Mouse (Mus musculus): ENCODE measurements at regions not wholly inside any gene's neighbourhood (a gene's known extent, or its start where the extent isn't known, plus 50 kb on each side); places are given as distances from the start of the nearest gene placed in this dataset.
A peak's percentile ranks its signal among the peaks of the same experiment; 100 is the strongest.

DNA sequence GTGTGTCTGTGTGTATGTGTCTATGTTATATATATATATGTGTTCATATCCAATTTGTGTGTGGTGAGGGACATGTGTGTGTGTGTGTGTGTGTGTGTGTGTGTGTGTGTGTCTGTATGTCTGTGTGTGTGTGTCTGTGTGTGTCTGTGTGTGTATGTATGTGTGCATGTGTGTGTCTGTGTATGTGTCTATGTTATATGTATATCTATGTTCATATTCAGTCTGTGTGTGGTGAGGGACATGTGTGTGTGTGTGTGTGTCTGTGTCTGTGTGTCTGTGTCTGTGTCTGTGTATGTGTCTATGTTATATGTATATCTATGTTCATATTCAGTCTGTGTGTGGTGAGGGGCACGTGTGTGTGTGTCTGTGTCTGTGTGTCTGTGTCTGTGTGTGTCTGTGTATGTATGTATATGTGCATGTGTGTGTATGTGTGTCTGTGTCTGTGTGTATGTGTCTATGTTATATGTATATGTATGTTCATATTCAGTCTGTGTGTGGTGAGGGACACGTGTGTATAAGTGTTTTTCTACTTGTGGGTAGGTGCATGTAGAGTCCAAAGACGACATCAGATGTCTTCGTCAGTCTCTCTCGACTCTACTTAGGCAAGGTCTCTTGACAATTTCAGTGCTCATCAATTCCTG lies 370.5 kb upstream of the Slc7a11 start:
- DNase-seq (ENCODE audit: low spot score): no peak

DNA sequence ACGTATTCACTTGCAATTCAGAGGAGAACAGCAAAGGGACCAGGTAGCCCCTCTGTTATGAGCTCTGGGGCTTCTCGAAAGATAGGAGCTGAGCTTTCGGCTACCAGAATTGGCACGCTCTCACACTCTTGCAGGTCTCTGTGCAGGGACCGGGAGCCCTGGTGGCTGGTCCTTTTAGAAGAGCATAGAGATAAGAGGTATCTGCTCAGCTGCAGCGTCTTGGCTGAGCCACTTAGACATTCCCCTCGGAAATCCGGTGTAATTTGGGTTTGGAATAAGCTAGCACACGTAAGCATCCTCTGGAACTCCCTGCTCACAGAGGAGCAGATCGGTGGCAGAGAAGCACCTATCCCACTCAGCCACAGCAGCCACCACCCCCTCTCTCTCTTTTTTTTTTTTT lies 372.3 kb upstream of the Slc7a11 start:
- no peak for DNase-seq (ENCODE audit: low spot score)

- no peak for DNase-seq (ENCODE audit: low spot score)
Observed at GRCm38 (mm10) chr3:50816479-50816878, 373.1 kb upstream of the Slc7a11 start.

DNA sequence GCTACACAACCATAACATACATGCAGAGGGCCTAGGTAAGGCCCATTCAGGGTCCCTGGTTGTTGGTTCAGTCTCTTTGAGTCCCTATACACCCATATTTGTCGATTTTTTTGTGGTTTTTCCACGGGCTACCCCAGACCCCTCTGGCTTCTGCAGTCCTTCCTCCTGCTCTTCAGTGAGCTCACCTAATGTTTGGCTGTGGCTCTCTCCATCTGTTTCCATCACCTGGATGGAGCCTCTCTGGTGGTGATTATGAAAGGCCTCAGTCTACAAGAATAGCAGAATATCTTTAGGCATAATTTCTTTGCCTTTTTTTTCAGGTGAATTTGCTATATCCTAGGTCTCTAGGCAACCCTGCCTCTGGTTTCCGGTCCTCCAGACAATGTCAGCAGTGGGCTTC lies 373.9 kb upstream of the Slc7a11 start:
- DNase-seq (ENCODE audit: low spot score): no peak

- DNase-seq (ENCODE audit: low spot score): no peak
Observed at GRCm38 (mm10) chr3:50820776-50821175, 377.4 kb upstream of the Slc7a11 start.

DNA sequence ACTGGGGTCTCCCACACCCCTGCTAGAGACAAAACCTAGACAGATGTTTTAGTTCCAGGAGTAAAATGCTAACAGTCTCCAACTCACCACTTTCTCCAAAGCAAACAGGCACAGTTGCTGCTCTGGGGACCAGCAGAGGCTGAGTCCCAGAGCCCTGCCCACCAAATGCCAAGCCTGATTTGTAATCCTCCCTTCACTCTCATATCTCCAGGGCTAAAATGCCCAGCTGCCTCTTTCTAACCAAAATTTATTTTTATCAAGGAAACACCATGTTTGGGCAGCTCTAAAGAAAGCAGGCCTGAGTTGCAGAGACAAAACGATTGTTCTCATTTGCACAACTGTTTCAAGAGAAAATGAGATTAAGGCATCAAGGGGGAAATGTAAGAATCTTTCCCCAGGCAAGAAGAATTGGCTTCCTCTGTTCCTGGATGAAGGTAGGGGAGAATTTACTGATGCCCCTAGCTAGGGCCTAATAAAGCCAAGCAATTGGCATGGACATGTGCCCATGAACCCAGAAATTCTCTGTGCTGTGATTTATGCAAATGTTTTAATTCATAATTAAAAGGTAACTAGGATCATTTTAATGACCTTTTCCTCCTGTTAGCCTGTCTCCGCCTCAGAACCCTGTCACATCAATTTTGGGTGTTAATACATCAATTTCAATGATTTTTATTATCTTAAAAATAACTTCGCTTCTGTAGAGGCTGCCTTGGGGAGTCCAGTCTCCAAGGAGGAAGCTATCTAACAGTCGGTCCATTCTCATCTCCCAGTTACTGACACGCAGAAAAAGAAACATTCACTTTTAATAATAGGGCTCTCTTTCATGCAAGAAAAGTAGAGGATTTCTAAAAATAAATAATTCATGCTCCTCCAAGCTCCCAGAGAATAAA lies 382.4 kb upstream of the Slc7a11 start:
- DNase-seq (ENCODE audit: low spot score): no peak

- DNase-seq (ENCODE audit: low spot score): no peak
Observed at GRCm38 (mm10) chr3:50826424-50826819, 383.0 kb upstream of the Slc7a11 start.

- DNase-seq (ENCODE audit: low spot score): no peak
Observed at GRCm38 (mm10) chr3:50829211-50829610, 385.8 kb upstream of the Slc7a11 start.

DNA sequence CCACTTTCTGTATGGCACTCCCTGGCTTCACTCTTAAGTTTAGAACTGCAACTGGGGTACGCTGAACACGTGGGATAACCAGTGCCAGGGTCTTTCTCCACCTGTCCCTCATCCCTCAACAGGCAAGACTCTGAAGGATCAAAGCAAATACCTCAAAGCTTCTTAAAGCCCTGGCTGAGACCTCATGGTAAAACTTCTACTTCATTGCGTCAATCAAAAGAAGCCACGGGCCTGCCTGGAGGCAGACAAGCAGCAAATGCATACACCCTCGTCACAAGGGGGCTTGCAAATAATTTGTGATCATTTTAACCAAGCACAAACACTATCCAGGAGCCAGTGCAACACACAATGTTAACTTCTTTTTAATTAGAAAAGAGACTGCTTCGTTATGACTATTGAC lies 387.0 kb upstream of the Slc7a11 start:
- DNase-seq (ENCODE audit: low spot score): no peak

- no peak for DNase-seq (ENCODE audit: low spot score)
Observed at GRCm38 (mm10) chr3:50830926-50831325, 387.5 kb upstream of the Slc7a11 start.

GRCm38 (mm10) chr3:50842216-50842615 lies 382.0 kb upstream of the Noct start:
- DNase-seq (ENCODE audit: low spot score): peak; percentile 5

GRCm38 (mm10) chr3:50844835-50845301 lies 379.4 kb upstream of the Noct start:
- no peak for DNase-seq (ENCODE audit: low spot score)

- peak; percentile 7 for DNase-seq (ENCODE audit: low spot score)
Observed at GRCm38 (mm10) chr3:50845311-50845710, 378.9 kb upstream of the Noct start.

DNA sequence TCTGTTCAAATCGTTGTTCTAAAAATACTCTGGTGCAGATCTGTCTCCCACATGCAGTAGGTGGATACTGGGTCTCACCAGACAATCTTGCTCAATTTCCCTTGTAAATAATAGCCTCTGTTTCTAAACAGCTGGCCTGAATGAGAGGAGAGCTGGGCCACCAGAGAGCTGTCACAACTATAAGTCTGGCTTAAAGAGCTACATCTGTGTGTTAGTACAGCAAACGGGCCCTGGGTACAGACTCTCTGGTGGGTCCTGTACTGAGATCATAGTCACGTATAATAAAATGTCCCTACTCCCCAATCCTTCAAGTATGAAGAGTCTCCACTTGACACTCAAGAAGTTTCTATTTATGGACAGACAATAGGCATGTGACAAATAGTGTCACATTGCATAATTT lies 375.7 kb upstream of the Noct start:
- DNase-seq (ENCODE audit: low spot score): no peak

DNA sequence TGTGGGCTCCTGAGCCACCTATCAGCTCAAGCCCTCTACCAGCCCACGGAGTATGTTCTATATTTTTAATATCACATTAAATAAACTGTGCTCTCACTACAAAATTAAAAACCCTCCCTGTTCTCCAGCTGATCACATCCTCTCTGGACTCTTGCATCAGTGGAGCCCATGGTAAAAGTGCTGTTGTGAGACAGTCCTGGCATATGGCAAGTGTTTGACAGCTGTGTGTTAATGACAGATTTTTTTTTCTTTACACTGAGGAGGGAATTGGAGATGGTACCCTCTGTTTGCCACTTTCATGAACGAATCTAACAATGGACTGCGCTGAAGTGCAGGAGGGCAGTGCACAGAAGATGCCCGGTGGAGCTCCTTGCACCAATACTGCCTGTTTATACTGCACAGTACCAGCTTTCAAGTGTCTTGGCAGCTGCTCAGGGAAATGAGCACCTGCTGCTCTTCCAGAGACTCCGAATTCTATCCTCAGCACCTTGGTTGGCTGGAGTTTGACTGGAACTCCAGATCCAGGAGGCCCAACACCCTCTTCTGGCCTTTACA lies 373.1 kb upstream of the Noct start:
- no peak for DNase-seq (ENCODE audit: low spot score)

- DNase-seq (ENCODE audit: low spot score): no peak
Observed at GRCm38 (mm10) chr3:50867105-50867504, 357.1 kb upstream of the Noct start.

- DNase-seq (ENCODE audit: low spot score): no peak
Observed at GRCm38 (mm10) chr3:50869211-50869610, 355.0 kb upstream of the Noct start.

- no peak for DNase-seq (ENCODE audit: low spot score)
Observed at GRCm38 (mm10) chr3:50879050-50879449, 345.2 kb upstream of the Noct start.

DNA sequence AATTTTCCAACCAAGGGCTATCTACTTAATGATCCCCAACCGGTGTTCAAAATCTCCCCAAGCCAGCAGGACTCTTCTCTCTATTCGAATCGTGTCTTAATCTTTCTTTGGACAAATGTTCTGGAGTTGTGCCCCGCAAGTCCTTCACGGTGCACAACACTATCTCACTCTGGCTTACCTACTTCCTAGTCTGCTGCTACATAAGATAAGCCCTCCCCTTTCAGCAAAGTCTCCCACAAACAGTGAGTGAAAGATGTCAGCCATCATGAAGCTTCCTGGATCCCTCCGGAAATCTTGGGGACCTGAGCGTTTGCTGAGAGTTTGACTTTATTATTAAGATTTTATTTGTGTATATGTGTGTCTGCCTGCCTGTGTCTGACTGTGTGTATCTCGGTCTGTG lies 344.7 kb upstream of the Noct start:
- no peak for DNase-seq (ENCODE audit: low spot score)

GRCm38 (mm10) chr3:50881437-50882248 lies 342.6 kb upstream of the Noct start:
- DNase-seq (ENCODE audit: low spot score): peak; percentile 31

GRCm38 (mm10) chr3:50882249-50882733 lies 342.0 kb upstream of the Noct start:
- DNase-seq (ENCODE audit: low spot score): peak; percentile 44

DNA sequence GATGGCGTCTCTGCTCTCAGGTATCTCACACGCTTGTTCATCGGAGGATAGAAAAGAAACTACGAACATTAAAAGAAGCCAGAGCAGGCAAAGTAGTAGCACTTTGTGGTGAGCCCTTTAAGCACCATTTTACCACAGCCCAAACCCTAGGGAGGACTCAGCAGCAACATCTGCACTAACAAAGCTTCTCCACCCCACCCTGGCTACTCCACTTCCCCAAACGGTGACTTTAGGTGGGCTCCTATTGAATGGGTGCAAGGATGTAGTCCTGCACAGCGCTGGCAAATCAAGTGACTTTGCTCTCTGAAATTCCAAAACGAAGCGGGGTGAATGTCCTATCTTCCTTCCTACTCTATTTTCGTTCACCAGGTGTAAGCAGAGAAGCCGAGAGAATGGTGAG lies 337.9 kb upstream of the Noct start:
- no peak for DNase-seq (ENCODE audit: low spot score)

Measured in embryo, embryonic 10.5 days (tissue).